Mouse (Mus musculus) urinary bladder, postnatal 36 days (tissue): Measurements from ENCODE around the gene Card10.

Experiments
- DNase-seq, 2 experiments: peaks; one replicate each; pipeline ENCODE4 v3.0.0; 2022; ENCODE audit warnings: low spot score in 2 of 2, mixed read lengths in 1 of 2

Gene Card10

DNA sequence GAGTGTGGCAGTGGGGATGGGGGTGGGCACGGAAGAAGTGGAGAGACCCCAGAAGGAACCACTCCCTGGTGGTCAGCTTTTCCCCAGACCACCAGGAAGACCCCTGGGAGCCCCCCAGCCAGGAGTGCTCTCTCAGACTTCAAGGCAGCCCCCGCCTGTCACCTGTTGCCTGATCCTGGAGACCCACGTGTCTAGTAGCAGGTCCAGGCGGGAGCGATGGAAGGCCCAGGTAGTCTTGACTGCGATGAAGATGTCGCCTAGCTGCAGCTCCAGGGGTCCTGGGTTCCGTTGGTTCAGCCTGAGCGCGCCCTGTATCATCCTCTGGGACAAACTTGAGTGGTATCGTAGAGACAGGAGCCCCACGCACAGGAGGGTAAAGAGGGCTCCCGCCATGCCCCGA lies 30.0 kb downstream of the Card10 start:
- DNase-seq = no peak

- DNase-seq = no peak
Measured at GRCm38 (mm10) chr15:78772368-78772763, 30.5 kb downstream of the Card10 start.

- DNase-seq = no peak
Measured at GRCm38 (mm10) chr15:78771531-78772367, 31.1 kb downstream of the Card10 start.

- DNase-seq = no peak
Measured at GRCm38 (mm10) chr15:78770983-78771355, 31.9 kb downstream of the Card10 start.

- no peak for DNase-seq
Measured at GRCm38 (mm10) chr15:78770234-78770982, 32.4 kb downstream of the Card10 start.

DNA sequence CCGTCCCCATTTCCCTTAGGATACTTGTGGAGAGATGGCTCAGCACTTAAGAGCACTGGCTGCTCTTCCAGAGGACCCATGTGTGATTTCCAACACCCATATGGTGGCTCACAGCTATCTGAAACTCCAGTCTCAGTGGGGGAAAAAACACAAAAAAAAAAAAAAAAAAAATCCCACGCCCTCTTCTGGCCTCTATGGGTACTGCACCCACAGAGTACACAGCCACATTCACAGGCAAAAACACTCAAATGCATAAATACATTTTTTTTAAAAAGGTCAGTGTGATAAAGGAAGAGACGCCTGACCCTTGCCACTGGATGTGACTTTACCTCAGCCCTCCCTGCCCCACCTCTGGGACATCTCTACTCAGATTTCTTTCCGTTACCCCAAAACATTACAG lies 33.8 kb downstream of the Card10 start:
- no peak for DNase-seq

- DNase-seq = no peak
Measured at GRCm38 (mm10) chr15:78763704-78764103, 39.1 kb downstream of the Card10 start.

DNA sequence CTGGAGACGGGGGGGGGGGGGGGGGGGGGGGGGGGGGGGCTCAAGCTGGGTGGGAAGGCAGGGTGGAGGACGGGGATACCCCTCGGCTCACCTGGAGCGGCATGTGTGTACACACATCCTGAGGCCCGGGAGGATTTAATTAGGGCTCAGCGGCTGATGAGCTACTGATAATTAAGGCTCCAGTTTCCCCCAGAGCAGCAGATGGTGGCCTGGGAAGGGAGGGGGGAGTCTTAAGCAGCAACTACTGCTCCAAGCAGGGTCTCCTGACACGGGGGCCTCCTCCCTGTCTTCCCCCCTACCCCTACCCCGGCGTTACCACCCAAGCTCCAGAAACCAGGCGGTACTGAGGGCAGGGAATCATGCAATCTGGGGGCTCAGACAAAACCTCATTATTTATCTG lies 39.6 kb downstream of the Card10 start:
- DNase-seq = no peak

DNA sequence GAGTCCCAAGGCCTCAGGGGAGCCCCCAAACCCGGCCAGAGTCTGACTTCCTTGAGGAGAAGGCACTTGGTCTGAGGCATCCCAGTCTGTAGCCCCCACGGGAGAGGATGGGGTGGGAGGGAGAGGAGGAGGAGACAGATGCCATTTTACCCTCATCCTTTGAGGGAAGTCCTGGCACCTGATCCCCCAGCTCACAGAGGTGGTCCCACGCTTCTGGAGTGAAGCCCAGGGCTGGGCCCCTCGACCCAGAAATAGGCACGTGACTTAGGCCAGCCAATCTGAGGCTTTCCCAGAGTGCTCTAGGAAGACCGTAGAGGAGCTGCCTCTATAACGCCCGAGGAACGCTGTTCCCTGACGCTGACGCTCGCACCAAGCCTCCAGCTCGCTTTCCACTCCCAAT lies 41.7 kb downstream of the Card10 start:
- no peak for DNase-seq

GRCm38 (mm10) chr15:78758132-78758531 lies 44.7 kb downstream of the Card10 start:
- DNase-seq = no peak

- DNase-seq = no peak
Measured at GRCm38 (mm10) chr15:78755966-78756725, 46.7 kb downstream of the Card10 start.

DNA sequence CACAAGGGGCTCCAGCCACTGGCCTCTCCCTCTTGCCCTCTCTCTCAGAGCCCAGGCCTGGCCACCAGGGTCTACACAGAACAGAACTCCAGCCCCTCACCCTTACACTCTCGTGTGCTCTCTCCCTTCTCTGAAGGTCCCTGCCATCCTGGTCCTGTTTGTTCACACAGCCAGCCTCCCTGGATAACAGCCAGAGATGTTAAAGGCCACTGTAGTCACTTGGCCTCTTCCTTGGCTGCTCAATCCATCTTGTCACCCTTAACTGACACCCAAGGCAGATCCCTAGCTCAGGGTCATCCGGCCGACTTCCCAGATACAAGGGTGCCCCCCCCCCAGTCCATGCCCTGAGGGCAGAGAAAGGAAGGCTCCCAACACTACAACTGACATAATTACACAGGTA lies 47.6 kb downstream of the Card10 start:
- no peak for DNase-seq

DNA sequence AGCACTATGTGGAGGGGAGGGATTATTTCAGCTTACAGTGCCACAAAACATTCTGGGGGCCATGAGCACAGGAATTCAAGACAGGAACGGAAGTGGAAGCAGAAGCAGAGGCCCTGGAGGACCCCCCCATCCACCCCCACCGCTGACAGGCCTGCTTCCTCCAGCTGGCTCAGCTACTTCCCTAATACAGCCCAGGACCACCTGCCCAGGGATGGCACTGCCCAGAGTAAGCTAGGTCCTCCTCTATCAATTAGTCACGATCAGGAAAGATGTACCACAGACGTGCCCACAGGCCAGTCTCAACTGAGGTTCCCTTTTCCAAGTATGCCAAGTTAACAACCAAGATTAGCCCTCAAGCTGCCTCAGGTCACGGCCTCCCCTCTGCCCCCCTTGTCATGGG lies 48.7 kb downstream of the Card10 start:
- DNase-seq = no peak

- no peak for DNase-seq
Measured at GRCm38 (mm10) chr15:78752991-78753390, 49.9 kb downstream of the Card10 start.

GRCm38 (mm10) chr15:78750608-78751350 lies 52.1 kb downstream of the Card10 start:
- DNase-seq = no peak

DNA sequence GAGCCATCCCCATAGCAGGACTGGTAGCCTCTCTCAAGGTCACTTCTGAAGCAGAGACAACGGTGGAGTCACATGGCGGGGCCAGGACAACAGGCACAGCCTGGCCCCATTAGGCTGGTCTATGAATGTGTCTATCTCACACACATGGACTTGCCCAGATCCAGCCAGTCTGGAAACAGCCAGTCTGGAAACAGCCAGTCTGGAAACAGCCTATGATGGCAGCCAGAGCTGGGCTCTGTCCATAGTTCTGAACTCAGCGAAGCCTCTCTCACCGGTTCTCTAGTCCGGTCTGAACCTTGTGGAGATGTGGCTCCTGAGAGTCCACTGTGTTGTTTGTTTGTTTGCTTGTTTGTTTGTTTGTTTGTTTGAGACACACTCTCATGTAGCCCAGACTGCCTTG lies 53.0 kb downstream of the Card10 start:
- DNase-seq = no peak

- peak; percentile 27 to 57 for DNase-seq
Measured at GRCm38 (mm10) chr15:78744206-78744605, 58.6 kb downstream of the Card10 start.

- DNase-seq = no peak
Measured at GRCm38 (mm10) chr15:78742831-78743230, 60.0 kb downstream of the Card10 start.

- no peak for DNase-seq
Measured at GRCm38 (mm10) chr15:78740662-78741061, 62.2 kb downstream of the Card10 start.

- DNase-seq = no peak
Measured at GRCm38 (mm10) chr15:78737146-78737545, 65.7 kb downstream of the Card10 start.

DNA sequence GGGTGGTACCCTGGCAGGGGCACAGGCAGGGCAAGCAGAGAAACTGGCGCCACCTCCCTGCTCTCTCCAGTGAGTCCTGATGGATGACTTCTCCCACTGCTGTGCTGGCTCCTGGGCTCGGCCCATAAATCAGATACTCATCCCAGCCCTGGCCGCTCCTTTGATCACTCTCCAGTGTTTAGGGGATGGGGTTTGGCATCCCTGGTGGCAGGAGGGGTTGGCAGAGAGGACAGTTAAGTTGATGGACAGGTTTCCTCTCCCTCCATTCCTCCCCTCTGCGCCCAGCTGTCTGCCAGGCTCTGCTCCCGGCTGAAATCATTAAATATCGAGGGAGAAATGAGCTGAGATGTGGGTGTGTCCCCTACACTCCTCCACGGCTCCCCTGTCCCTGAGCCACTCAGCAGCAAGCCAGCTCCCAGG lies 66.2 kb downstream of the Card10 start:
- DNase-seq = no peak

DNA sequence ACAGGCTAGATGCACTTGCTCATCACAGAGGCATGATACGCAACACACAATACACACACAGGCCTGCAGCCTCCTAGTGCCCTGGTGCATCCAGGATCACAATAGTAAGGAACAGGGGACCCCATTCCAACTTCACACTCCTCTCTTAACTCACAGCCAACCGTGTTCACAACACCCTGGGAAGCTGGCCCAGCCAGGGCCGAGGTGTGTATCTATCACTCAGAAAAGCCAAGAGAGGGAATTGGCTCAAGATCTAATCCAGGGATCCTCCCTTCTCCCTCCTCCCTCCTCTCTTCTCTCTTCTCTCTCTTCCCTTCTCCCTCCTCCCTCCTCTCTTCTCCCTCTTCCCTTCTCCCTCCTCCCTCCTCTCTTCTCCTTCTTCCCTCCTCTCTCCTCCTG lies 66.7 kb downstream of the Card10 start:
- no peak for DNase-seq
